Mouse (Mus musculus) testis, adult 10 weeks (tissue): ENCODE measurements around the gene Cct2. TPM values are rescaled to one million over a fixed set of nuclear protein-coding genes. Genes with fewer than 3 reads are reported as not detected.

Experiments
- polyA plus RNA-seq: library from polyadenylated mRNA; stranded (reverse); fragments of 350-450 nt; fragmentation: Illumina TruSeq; extraction: RNeasy Lipid Tissue Mini Kit (QIAGEN cat#74804); gene quantifications from one replicate; pipeline ENCODE4 v1.2.3, GENCODE M21; 2014; ENCODE audit warnings: low read depth, low replicate concordance

Gene Cct2
- polyA plus RNA-seq = 285 TPM

GRCm38 (mm10) chr10:117063254-117064021, at the start of gene Cct2:
Cct2 (minus strand) TSS chr10:117063814.

DNA sequence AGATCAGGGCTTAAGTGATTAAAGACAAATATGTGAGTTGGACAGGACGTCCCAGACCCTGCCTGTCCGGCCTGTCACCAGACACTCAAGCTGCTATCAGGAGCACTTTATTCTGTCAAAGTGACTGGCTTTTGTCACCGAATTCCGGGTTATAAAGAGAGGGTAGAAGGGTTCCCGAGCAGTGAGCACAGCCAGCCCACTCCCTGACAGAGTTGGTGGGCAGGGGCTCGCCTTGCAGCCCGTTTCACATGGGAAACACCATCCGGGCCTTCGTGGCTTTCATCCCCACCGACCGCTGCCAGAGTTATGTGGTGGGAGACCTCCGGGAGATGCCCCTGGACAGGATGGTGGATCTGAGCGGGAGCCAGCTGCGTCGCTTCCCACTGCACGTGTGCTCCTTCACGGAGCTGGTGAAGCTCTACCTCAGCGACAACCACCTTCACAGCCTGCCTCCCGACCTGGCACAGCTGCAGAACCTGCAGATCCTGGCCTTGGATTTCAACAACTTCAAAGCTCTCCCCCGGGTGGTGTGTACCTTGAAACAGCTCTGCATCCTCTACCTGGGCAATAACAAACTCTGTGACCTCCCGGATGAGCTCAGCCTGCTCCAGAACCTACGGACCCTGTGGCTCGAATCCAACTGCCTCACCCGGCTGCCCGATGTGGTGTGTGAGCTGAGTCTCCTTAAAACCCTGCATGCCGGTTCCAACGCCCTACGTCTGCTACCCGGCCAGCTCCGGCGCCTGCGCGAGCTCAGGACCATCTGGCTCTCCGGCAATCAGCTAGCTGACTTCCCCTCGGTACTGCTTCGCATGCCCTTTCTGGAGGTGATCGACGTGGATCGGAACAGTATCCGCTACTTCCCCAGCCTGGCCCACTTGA, 18.2 kb downstream of the Cct2 start, which contains the start of gene Lrrc10:
Gene Lrrc10 (plus strand): TSS at position 167 of the 882 bp plus-strand sequence.

Other genes with a start within 250 kb of the Cct2 start
- 0.22 TPM for gene Myrfl, start 166.9 kb downstream of the Cct2 start, polyA plus RNA-seq
- 45.2 TPM for gene Rab3ip, start 113.0 kb downstream of the Cct2 start, polyA plus RNA-seq
- not detected for gene Gm10271, start 91.2 kb downstream of the Cct2 start, polyA plus RNA-seq
- gene Best3, start 77.5 kb downstream of the Cct2 start, polyA plus RNA-seq = 0.25 TPM
- gene Lrrc10, start 18.5 kb downstream of the Cct2 start, polyA plus RNA-seq = not detected
- 20.5 TPM for gene Frs2, start 84.7 kb upstream of the Cct2 start, polyA plus RNA-seq
- gene Yeats4, start 160.7 kb upstream of the Cct2 start, polyA plus RNA-seq = 150 TPM
- 0.38 TPM for gene 9530003J23Rik, start 174.9 kb upstream of the Cct2 start, polyA plus RNA-seq
- 19.8 TPM for gene Lyz2, start 218.5 kb upstream of the Cct2 start, polyA plus RNA-seq
- 0.45 TPM for gene Lyz1, start 229.1 kb upstream of the Cct2 start, polyA plus RNA-seq